Mouse (Mus musculus): Measurements from ENCODE around the gene Dpy19l2.
"Not testable (repeated sequence)": the region's sequence is repeated elsewhere in the genome, so short reads cannot be mapped to it uniquely, and the experiment has no call there.

The Dpy19l2 gene

DNA sequence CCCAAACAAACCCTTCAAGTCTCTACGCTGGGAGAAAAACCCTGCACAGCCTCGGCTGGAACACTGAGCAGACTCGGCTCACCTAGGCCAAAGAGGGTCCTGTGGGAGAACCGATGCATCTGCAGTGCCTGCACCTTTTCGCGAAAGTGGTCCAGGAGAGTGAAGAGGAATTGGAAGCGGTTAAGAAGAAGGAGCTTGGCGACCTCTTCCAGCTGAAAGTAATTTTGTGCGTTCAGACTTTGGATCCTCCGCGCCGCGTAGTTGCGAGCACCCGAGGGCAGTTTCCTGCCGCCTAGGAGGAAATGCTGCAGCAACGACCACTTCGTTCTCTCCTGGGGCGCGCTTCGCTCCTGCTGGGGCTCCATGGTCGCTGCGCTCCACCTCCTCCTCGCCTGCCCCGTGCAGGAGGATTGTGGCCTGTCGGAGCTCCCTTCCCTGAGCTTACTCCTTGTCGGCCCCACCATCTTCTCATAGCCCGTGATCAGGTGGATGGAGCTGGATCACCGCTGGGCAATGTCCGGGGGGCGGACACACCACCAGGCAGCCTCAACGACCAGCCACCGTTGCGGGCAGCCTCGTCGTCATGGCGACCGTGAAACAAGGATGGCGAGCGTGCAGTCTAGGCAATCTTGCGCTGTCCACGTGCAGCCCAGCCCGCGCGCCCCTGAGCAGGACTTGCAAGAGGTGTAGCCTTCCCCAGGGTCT is at the start of gene Dpy19l2:
Gene Dpy19l2, minus strand, starts transcription at position 594 of the 705 bp plus-strand sequence.
- DNase-seq = peak in 1 of 2 experiments; percentile 2

DNA sequence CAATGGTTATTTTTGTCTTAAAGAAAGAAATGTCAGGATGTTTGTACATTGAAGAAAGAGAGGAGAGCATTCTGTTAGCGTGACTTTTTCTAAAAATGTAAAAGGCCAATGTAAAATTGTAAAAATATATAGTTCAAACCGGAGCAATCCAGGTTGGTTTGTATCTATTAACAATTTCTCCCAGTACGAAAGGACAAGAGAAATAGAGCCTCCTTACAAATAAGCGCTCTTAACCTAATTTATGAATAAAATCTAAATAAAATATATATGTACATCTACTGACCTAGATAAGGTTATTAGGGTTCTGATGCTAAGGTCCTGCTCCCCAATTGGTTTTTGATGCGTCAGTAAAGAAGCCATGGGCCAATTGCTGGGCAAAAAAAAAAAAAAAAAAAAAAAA is 48.9 kb upstream of the Dpy19l2 start:
- no peak for DNase-seq

DNA sequence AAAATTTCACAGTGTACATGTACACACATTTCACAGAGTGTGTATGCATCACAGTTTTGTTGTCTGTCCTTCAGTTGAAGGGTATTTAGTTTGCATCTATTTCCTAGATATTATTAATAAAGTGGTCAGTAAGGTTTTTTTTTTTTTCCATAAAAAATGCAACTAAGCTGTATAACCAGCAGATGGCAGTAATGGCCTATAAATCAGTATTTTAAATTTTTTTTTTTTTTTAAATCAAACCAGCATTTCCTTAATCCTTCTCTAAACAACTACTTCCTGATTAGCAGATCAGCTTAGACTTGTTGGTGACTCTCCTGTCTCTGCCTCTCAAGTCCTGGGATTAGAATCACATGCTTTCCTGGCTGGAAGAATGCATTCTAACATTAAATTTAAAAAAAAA is 5.2 kb upstream of the Dpy19l2 start:
- no peak for DNase-seq

DNA sequence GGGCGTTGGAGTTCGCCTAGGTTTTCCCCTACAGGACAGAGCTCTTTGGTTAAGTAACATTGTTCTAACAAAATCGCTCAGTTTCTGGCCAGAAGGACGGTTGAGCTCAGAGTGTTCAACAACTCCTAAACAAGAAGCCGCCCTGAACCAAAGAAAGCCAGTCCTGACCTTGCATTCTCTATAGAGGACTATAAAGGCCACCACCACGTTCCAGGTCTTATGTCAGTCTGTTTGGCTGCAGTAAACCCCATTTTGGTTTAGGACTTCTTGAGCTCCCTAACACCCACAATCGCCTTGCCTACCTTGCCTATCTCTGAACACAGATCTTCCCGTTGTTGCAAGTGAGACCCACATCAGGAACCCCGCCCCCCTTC is 299 bp upstream of the Dpy19l2 start:
- DNase-seq = no peak

DNA sequence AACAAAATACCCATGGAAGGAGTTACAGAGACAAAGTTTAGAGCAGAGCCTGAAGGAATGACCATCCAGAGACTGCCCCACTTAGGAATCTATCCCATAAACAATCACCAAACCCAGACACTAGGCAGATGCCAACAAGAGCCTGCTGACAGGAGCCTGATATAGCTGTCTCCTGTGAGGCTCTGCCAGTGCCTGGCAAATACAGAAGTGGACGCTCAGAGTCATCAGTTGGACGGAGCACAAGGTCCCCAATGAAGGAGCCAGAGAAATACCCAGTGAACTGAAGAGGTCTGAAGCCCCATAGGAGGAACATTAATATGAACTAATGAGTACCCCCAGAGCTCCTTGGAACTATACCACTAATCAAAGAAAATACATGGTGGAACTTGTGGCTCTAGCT is 58.8 kb downstream of the Dpy19l2 start:
- not testable (repeated sequence) for DNase-seq

DNA sequence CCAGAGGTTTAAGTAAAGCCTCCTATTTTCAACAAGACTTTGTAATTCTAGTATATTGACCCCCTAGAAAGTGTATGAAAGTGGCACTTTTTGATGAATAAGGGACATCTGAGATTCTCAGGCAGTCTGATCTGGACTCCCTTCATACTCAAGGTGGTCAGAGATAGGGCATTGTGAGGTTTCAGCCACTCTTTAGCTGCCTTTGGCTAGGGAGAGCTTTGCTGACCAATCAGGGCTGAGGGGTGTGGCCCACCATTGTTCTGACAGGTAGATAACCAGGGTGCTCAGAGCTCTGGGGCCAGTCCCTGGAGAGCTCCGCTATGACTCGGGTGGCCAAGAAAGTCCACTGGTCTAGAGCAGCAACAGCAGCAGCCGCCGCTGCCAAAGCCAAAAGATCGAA is 71.2 kb downstream of the Dpy19l2 start, which contains the start of gene Cypt4:
Gene Cypt4, plus strand, starts transcription at position 301 of the 400 bp plus-strand sequence.
- no peak for DNase-seq

DNA sequence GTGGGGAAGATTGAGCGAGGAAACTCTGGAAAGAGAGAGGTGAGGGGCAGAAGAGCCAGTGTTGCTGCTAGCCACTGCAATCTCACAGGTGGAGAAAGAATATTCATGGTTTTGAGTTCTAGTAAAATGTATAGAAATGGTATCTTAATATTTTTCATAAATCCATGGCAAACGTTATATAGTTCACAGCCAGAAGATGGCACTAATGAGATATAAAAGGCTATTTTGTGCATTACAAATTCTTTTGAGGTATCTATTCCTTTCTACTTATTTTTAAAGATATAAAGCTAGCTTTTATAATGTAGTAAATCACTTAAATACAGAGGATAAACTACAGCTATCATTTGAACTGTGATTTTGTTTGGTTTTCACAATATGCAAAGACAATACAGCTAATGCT is 157.9 kb downstream of the Dpy19l2 start:
- no peak for DNase-seq

DNA sequence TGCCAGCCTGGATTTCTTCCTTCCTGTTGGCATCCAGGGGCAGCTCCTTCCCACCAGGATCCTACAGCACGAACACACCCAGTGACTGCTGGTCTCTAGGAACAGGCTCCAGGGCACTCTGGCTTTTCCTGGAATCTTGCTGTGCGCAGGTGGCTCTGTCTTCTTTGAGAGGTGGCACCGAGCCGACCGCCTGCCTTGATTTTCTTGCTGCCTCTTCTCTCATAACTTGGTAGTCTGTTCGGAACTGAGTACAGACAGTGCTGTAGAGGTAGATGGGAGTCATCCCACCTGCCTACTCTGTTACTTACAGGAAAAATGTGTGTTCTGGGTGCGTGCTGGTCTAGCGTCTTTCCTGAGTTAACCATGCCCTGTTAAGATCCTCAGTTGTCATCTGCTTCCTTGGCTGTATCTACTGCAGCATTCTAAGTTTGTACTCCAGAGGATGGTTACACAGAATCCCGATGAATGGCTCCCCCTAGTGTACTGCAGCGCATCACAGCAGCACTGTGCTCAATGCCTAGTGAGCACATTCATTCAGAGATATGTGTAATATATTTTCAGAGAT is 179.4 kb downstream of the Dpy19l2 start:
- DNase-seq = peak; percentile 38 to 81

DNA sequence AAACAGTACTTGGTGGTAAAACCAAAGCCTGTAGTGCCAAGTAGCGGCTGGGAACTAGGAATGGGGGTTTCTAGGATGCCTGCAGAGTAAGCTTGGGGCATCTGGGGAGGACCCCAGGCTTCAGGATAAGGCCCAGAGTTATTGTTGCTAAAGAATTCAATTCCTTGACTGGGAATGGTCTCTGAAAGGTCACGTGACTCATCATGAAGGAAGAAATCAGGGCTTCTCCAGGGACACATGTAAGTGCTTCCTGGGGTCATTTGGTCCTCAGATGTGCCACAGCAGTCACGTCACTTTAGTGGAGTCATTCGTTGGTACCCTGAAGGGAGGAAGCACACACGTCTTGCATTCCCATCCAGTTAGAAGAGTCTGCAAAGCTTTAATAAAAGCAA is 182.0 kb downstream of the Dpy19l2 start:
- DNase-seq = no peak

DNA sequence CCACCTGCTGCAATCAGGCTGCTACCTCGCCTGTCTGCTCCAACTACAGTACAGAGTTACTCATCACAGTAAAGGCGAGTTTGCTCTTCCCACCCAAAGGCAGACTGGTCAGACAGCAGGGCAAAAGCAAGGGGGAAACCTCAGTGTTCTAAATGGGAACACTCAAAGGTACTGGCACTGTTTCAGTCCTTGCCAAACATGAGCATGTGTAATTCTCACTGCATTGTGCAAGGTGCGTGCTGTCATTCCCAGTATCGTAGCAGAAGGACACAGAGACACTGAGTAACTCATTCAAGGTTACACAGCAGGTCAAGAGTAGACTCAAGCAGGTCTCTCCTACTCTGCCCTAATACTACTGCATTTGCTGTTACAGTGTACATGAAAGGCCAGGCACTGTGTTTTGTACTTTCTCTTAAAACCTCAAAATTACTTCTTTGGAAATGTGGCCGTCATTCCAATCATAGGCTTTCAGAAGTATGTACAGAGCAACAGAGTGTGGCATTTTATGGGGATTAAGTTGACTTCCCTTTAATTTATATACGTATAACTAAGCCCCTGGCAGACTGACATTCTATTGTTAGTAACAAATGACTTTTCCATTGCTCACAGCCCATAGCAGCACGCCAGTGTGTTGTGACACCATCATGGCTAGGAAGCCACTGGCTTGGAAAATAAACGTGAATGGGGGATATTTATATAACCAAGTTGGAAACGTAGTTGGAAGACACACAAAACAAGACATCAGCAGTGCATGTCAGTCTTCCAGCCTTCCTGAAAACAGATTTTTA is 182.6 kb downstream of the Dpy19l2 start:
- DNase-seq = no peak

DNA sequence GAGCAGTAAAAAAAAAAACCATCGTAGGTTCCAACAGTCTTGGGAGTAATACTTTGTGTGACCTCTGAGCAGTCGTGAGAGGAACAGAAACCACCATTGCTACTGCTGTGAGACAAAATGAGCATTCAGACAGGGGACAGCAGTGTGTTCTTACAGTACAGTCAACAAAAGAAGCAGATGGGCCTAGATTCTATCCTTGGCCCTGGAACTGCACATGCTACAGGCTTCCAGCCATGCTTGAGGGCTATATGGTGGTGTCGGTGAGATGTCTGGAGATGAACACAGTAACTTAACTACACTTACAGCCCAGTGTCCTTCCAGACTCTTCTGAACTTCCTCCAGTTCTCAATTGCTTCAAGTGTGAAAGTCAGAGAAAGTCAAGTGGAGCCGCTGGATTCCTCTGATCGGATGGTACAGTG is 184.0 kb downstream of the Dpy19l2 start:
- no peak for DNase-seq

DNA sequence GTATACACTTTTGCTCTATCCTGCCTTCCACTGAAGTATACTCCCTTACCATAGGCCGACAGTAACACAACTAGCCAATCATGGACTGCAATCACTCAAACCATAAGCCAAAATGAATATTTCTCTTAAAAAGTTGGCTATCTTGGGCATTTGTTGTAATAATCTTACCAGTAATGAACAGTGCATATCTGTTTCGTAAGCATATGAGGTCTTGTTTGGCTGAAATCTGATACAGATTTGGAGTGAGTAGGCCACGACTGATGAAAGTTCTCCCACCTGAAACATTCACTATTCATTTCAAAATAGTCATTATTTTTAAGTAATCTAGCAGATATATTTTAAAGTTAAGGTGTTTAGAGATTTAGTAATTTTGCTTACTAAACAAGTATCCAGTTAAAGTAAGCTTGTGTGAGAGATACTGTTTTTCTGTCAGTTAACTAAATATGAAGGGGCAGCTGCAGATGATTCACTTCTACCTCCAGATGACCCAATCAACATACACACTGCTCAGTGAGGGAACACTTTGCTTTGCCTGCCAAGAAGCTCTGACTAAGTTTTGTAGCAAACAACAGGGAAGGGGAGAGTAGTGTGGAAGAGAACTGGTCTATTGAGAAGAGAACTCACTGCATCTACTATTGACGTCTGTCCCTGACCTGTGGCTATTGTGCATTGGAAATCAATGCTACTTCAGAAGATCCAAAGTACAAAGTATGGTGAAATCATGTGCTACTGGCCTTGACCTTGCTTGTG is 184.5 kb downstream of the Dpy19l2 start:
- no peak for DNase-seq

DNA sequence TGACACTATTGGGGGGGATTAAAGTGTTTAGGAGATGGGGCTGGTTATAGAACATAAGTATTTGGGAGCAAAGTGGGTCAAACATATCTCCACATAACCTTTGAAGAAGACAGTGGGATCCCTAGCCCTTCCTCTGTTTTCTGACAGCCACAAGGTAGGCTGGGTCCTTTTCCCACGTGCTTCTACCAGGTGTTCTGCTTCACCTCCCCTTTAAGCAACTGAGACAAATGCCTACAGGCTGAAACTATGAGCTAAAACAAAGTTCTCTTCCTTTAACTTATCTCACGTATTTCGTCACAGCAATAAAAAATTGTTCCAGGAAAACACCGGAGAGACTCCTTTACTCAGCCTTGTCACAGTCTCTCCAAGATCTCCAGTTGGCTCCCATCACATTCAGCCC is 187.2 kb downstream of the Dpy19l2 start:
- no peak for DNase-seq

Measured in kidney, postnatal 36 days (tissue).